Mouse (Mus musculus): ENCODE measurements around the gene Ak9. TPM values are rescaled to one million over a fixed set of nuclear protein-coding genes. Genes with fewer than 3 reads are reported as not detected.
"Not testable (repeated sequence)": the region's sequence is repeated elsewhere in the genome, so short reads cannot be mapped to it uniquely, and the experiment has no call there.

Gene Ak9
- total RNA-seq, 2 experiments from 2014 or later: 0.26 to 0.34 TPM

GRCm38 (mm10) chr10:41308205-41308604 is 4.4 kb downstream of the Ak9 start:
- intact Hi-C loops (cut with DNase I): loop anchor here (10.0 kb wide), 3 partner anchors 97 to 377 kb away; no protein-coding TSS in a partner anchor
- no peak for DNase-seq

- intact Hi-C loops (cut with DNase I): no loop called here
- DNase-seq: no peak
These were observed 12.1 kb downstream of the Ak9 start for GRCm38 (mm10) chr10:41315866-41316265.

- intact Hi-C loops (cut with DNase I): no loop called here
- no peak for DNase-seq
These were observed 28.8 kb downstream of the Ak9 start for GRCm38 (mm10) chr10:41332533-41333043.

- no peak for DNase-seq
These were observed 37.6 kb downstream of the Ak9 start for GRCm38 (mm10) chr10:41341346-41341745.

GRCm38 (mm10) chr10:41365086-41365485 is 61.3 kb downstream of the Ak9 start:
- intact Hi-C loops (cut with DNase I): no loop called here
- DNase-seq: no peak

More at GRCm38 (mm10) chr10:41341346-41341745, 37.6 kb downstream of the Ak9 start:
- intact Hi-C loops (cut with DNase I): no loop called here

- no peak for DNase-seq
- intact Hi-C loops (cut with DNase I): no loop called here
These were observed 76.7 kb downstream of the Ak9 start for GRCm38 (mm10) chr10:41380466-41380865.

GRCm38 (mm10) chr10:41385506-41386221 is 81.9 kb downstream of the Ak9 start:
- intact Hi-C loops (cut with DNase I): no loop called here

GRCm38 (mm10) chr10:41393555-41393954 is 89.8 kb downstream of the Ak9 start:
- intact Hi-C loops (cut with DNase I): no loop called here

More at GRCm38 (mm10) chr10:41385506-41386221, 81.9 kb downstream of the Ak9 start:
- no peak for DNase-seq

GRCm38 (mm10) chr10:41401097-41401496 is 97.3 kb downstream of the Ak9 start:
- DNase-seq: no peak
- intact Hi-C loops (cut with DNase I): loop anchor here (10.0 kb wide), 2 partner anchors 96 to 396 kb away; partner anchors contain the start of genes Ak9 and Fig4

More at GRCm38 (mm10) chr10:41393555-41393954, 89.8 kb downstream of the Ak9 start:
- DNase-seq: no peak

- no peak for DNase-seq
- intact Hi-C loops (cut with DNase I): loop anchor here (10.0 kb wide), 2 partner anchors 99 to 399 kb away; partner anchors contain the start of genes Ak9 and Fig4
These were observed 99.6 kb downstream of the Ak9 start for GRCm38 (mm10) chr10:41403364-41403763.

GRCm38 (mm10) chr10:41403893-41404612 is 100.3 kb downstream of the Ak9 start:
- DNase-seq: no peak
- intact Hi-C loops (cut with DNase I): loop anchor here (10.0 kb wide), 2 partner anchors 99 to 399 kb away; partner anchors contain the start of genes Ak9 and Fig4

- intact Hi-C loops (cut with DNase I); DNase-seq: not testable (repeated sequence)
These were observed 106.4 kb downstream of the Ak9 start for GRCm38 (mm10) chr10:41410176-41410575.

- DNase-seq; intact Hi-C loops (cut with DNase I): not testable (repeated sequence)
These were observed 107.0 kb downstream of the Ak9 start for GRCm38 (mm10) chr10:41410821-41411220.

GRCm38 (mm10) chr10:41413471-41413870 is 109.7 kb downstream of the Ak9 start:
- DNase-seq; intact Hi-C loops (cut with DNase I): not testable (repeated sequence)

- intact Hi-C loops (cut with DNase I); DNase-seq: not testable (repeated sequence)
These were observed 111.6 kb downstream of the Ak9 start for GRCm38 (mm10) chr10:41415368-41415767.

GRCm38 (mm10) chr10:41420496-41421200 is 116.9 kb downstream of the Ak9 start:
- intact Hi-C loops (cut with DNase I): no loop called here
- DNase-seq: no peak

GRCm38 (mm10) chr10:41423681-41424080 is 119.9 kb downstream of the Ak9 start:
- DNase-seq: no peak
- intact Hi-C loops (cut with DNase I): no loop called here

GRCm38 (mm10) chr10:41426368-41426767 is 122.6 kb downstream of the Ak9 start:
- DNase-seq: no peak
- intact Hi-C loops (cut with DNase I): no loop called here

- intact Hi-C loops (cut with DNase I): no loop called here
These were observed 130.8 kb downstream of the Ak9 start for GRCm38 (mm10) chr10:41434624-41435023.

GRCm38 (mm10) chr10:41435141-41435540 is 131.4 kb downstream of the Ak9 start:
- no peak for DNase-seq
- intact Hi-C loops (cut with DNase I): no loop called here

More at GRCm38 (mm10) chr10:41434624-41435023, 130.8 kb downstream of the Ak9 start:
- peak; percentile 51 for DNase-seq

GRCm38 (mm10) chr10:41448216-41448615 is 144.4 kb downstream of the Ak9 start:
- intact Hi-C loops (cut with DNase I): no loop called here
- no peak for DNase-seq
